Mouse (Mus musculus) erythroid progenitor cell, adult 5-6 weeks (primary cell): Measurements from ENCODE around the gene Cebpg. TPM values are rescaled to one million over a fixed set of nuclear protein-coding genes. Genes with fewer than 3 reads are reported as not detected.

Experiments
- ATAC-seq: replicated peaks from 2 replicates; pipeline ENCODE4 v1.8.0; 2016; ENCODE audit warnings: moderate number of reproducible peaks, mild to moderate bottlenecking, moderate TSS enrichment, inconsistent platforms; ENCODE audit not compliant: poor library complexity, low FRiP score, severe bottlenecking
- total RNA-seq, 2 experiments: library from RNA; stranded (forward) in 1 of 2; stranded (reverse) in 1 of 2; fragments of 150-400 nt in 1 of 2; fragments of 186-747, 209-891 nt in 1 of 2; gene quantifications; 2 replicates each; pipeline versions ENCODE4 v1.2.3 to v1.2.4; 2015 to 2017; ENCODE audit warnings: low replicate concordance in 2 of 2

The Cebpg gene
- total RNA-seq, 2 experiments from 2014 or later: 41.1 to 55.4 TPM

DNA sequence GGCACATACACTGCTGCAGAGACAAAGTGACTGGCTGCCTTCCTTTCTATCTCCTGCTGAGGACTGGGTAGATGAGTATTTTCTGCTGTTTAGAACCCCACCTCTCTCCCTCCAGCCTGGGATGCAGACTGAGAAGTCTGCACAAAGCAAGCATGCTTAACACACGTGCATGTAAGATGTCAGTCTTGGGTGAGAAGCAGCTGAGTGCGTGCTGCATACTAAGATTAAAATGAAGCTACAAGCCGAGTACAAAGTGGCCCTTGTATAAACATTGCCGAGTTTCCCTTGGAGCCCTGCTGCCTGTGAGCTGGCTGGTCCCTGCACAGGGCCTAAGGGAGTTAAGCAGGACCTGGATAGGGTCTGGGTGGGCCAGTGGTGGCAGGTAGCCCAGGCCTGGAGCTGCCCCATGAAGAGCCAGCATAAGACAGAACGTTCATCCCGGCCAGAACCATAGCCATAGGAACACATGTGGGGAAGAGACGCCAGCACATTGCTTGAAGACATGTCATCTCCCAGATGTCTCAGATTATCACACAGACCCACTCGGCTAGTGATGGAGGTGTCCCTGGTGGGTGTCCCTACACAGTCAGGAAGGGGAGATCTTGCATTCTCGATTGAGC lies 28.5 kb downstream of the Cebpg start:
- no peak for ATAC-seq

- no peak for ATAC-seq
These were observed 29.5 kb downstream of the Cebpg start for GRCm38 (mm10) chr7:35026838-35027291.

DNA sequence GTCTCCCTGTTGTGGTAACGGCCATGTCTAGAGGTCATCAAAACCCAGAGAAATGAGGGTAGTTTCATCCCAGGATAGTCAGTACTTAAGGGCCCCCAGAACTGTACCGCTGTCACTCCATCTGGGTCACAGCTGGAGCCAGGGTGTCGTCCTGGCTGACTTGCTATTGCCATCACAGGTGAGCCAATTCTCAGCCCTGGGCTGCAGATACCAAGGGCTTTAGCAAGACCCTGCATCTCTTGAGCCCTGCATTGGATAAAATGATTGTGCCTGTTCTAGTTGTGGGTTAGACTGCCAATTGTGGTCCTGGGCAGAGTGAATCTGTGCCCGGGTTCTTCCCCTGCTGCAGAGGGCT lies 30.1 kb downstream of the Cebpg start:
- no peak for ATAC-seq

DNA sequence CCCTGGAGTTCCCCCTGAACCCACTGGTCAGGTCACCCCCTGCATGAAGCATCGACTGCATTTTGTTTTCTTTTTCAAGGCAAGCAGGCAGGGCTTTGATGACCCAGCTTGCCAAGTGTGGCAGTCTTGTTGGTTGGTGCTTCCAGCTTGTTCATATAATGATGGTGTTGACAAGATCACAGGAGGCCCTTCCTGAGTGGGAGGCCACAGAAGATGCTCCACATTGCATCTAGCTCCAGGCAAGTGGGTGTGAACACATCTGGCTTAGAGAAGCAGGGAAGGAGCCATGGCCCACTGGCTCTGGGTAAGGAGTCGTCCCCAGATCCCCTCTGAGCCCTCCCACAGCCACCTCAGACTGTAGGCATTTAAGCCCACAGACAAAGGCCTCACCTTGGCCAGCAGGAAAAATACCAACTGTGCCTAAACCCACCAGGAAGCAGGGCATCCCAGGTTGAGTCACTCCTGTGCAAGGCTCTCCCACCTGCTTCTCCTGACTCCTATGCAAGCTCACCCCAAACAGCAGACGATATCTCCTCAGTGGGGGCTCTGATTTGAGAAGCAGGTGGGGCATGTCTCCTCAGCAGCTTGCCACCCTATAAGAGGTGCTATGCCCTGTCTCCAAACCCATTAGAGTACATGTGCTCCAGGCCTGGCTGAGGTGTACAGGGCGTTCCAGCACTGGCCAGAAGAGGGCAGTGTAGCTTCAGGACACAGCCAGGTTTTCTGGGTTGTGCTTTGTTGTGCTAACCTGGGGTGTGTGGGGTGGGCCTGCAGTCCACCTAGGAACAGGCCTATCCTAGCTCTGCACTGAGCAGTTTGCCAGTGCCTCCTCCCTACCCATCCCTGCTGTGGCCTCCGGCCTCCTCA lies 30.7 kb downstream of the Cebpg start:
- peak; percentile 74 for ATAC-seq

- ATAC-seq: no peak
These were observed 31.9 kb downstream of the Cebpg start for GRCm38 (mm10) chr7:35024426-35024825.

GRCm38 (mm10) chr7:35023251-35023650 lies 33.1 kb downstream of the Cebpg start:
- no peak for ATAC-seq

DNA sequence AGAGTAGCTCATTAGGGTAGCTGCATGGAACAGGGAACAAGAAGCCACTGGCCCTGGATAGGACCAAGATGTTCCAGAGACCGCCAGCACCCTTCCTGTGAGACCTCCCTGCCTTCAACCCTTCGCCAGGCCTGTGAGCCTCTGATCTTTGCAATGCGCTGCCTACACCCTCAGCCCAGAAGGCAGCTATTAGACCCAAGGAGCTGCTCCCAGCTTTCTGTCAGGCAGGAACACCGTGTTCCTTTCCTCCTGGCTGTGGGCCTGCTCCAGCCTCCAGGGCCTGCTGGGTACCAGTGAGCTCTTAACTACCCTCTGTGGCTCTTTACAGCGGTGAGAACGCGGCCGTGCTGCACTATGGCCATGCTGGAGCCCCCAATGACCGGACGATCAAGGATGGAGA lies 35.0 kb downstream of the Cebpg start:
- ATAC-seq: no peak

DNA sequence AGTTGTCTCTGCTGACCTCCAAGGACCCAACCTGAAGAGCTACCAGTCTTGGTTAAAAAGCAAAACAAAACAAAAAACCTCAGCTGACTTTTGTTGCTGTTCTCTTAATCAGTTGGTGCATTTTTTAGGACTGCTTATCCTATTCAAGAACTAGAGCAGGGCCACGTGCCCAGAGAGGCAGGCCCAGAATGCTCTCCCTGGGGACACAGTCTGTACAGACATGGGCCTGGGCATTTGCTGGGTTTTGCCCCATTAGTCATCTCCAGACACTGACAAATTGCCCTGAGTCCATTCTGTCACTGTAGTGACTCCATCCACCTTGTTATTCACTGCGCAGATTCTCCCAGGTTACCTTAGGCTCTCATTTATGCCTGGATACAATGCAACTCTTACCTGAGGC lies 41.1 kb downstream of the Cebpg start:
- no peak for ATAC-seq

- ATAC-seq: no peak
These were observed 43.1 kb downstream of the Cebpg start for GRCm38 (mm10) chr7:35013228-35013627.

DNA sequence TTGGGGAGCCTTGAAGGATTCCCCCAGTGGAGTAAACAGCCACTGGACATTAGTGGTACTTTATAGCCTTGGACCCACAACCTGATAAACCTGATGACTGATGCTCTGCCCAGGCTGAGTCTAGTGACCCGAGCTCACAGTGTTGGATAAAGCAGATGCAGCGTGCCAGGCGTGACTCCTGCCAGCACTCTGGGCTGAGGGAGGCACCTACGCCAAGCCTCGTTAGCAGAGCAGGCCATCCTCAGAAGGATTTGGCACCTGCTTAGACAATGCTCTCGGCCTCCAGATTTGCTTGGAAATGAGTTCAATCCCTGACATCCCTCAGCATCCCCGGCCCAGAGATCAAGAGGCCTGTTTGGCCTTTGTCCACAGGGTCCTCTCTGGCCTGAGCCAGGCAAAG lies 49.7 kb downstream of the Cebpg start:
- no peak for ATAC-seq

- ATAC-seq: no peak
These were observed 53.1 kb downstream of the Cebpg start for GRCm38 (mm10) chr7:35003171-35003737.

- ATAC-seq: peak; percentile 64; the same call in 1 of the 2 replicates
These were observed 55.5 kb downstream of the Cebpg start for GRCm38 (mm10) chr7:35000839-35001238.

Other genes starting within 250 kb of the Cebpg start
- not detected in 2 replicates for gene Chst8, start 243.9 kb downstream of the Cebpg start, total RNA-seq (2015; ENCODE audit: low replicate concordance)
- not detected in 2 replicates for gene Chst8, start 243.9 kb downstream of the Cebpg start, total RNA-seq (2017; ENCODE audit: low replicate concordance)
- 15.5 and 17.2 TPM in 2 replicates for gene Pepd, start 144.2 kb downstream of the Cebpg start, total RNA-seq (2015; ENCODE audit: low replicate concordance)
- 17.2 and 19.1 TPM in 2 replicates for gene Pepd, start 144.2 kb downstream of the Cebpg start, total RNA-seq (2017; ENCODE audit: low replicate concordance)
- 8.3 and 9.6 TPM in 2 replicates for gene Cebpa, start 62.7 kb upstream of the Cebpg start, total RNA-seq (2015; ENCODE audit: low replicate concordance)
- gene Cebpa, start 62.7 kb upstream of the Cebpg start, total RNA-seq (2017; ENCODE audit: low replicate concordance): 0.30 and 1.3 TPM in 2 replicates
- not detected in 2 replicates for gene Slc7a10, start 129.8 kb upstream of the Cebpg start, total RNA-seq (2015; ENCODE audit: low replicate concordance)
- not detected in 2 replicates for gene Slc7a10, start 129.8 kb upstream of the Cebpg start, total RNA-seq (2017; ENCODE audit: low replicate concordance)
- not detected in 2 replicates for gene Lrp3, start 158.9 kb upstream of the Cebpg start, total RNA-seq (2015; ENCODE audit: low replicate concordance)
- not detected in 2 replicates for gene Lrp3, start 158.9 kb upstream of the Cebpg start, total RNA-seq (2017; ENCODE audit: low replicate concordance)